Mouse (Mus musculus) liver, embryonic 12.5 days (tissue): ENCODE data around the gene Atxn2l. TPM values are rescaled to one million over a fixed set of nuclear protein-coding genes. Genes with fewer than 3 reads are reported as not detected.
"Not testable (repeated sequence)": the region's sequence is repeated elsewhere in the genome, so short reads cannot be mapped to it uniquely, and the experiment has no call there.

ENCODE experiments used
- ATAC-seq: fragments of 200-750 bp; cut with Nextera tagmentation; 2 replicates; pipeline ENCODE4 v1.8.0; 2017; ENCODE audit warnings: moderate number of reproducible peaks, mild to moderate bottlenecking, moderate library complexity
- H3K27ac ChIP-seq: fragments of 300-500 bp; sonication (generic); 2 replicates; pipeline ENCODE4 v1.5.1; 2016; ENCODE audit warnings: mild to moderate bottlenecking
- H3K27me3 ChIP-seq: fragments of 300-500 bp; sonication (generic); replicated peaks from 2 replicates; pipeline ENCODE4 v1.6.1; 2016; ENCODE audit warnings: mild to moderate bottlenecking, moderate library complexity
- H3K36me3 ChIP-seq: fragments of 300-500 bp; sonication (generic); 2 replicates; pipeline ENCODE4 v1.6.1; 2016; ENCODE audit warnings: mild to moderate bottlenecking, moderate library complexity
- H3K4me1 ChIP-seq: fragments of 300-500 bp; sonication (generic); 2 replicates; pipeline ENCODE4 v1.6.1; 2016
- H3K4me2 ChIP-seq: fragments of 300-500 bp; sonication (generic); 2 replicates; pipeline ENCODE4 v1.6.1; 2016; ENCODE audit warnings: mild to moderate bottlenecking, moderate library complexity
- H3K4me3 ChIP-seq: fragments of 300-500 bp; sonication (generic); 2 replicates; pipeline ENCODE4 v1.5.1; 2016; ENCODE audit warnings: mild to moderate bottlenecking, moderate library complexity
- H3K9ac ChIP-seq: fragments of 300-500 bp; sonication (generic); 2 replicates; pipeline ENCODE4 v1.6.1; 2016; ENCODE audit warnings: mild to moderate bottlenecking, moderate library complexity
- H3K9me3 ChIP-seq: fragments of 300-500 bp; sonication (generic); replicated peaks from 2 replicates; pipeline ENCODE4 v1.6.1; 2016; ENCODE audit warnings: mild to moderate bottlenecking, moderate library complexity
- WGBS: fragments of 180-500 bp; shearing (Covaris S2); methylation state at CpG from one replicate; pipeline ENCODE4 v1.1.7; 2016; ENCODE audit not compliant: insufficient replicate concordance; 5-methylcytosine and 5-hydroxymethylcytosine counted together
- polyA plus RNA-seq: library from polyadenylated mRNA; unstranded; fragments of >200 nt; fragmentation: Nextera tagmentation; extraction: Ambion mirVana; gene quantifications from 2 replicates; pipeline ENCODE4 v1.2.1, GENCODE M21; 2016

Gene Atxn2l
- polyA plus RNA-seq, 1 experiment from 2014 or later: 49.4 TPM

DNA sequence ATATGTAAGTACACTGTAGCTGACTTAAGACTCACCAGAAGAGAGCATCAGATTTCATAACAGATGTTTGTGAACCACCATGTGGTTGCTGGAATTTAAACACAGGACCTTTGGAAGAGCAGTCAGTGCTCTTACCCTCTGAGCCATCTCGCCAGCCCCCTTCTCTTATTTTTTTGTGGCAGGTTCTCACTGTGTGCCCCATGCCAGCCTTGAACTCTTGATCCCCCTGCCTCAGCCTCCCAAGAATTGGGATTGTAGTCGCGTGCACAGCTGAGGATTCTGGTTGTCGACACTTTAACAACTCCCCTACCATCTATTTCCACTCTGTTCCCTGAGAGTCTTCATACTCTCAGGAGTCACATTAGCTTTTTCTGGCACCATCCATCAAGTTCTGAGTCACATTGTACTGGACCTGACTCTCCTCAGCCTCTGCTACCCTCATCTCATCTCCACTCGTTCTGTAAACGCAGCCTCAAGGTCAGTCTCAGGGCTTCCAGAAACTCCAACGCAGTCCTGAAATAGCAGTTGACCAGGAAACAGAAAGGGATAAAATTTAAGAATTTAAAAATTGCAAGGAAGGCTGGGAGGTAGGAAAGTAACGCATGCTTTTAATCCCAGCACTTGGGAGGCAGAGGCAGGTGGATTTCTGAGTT lies 4.0 kb upstream of the Atxn2l start:
- 69% methylated on average over 8 of the region's 8 CpGs for WGBS
- Histone ChIP-seq H3K9ac (no peak overlapping the region), H3K27me3 (0 out of 2 replicates have a peak, but pooled peaks cover 5% of the 10 kb centered on the region), H3K4me3 (no peak overlapping the region), H3K9me3 (no peaks in the 10 kb centered on the region), H3K4me1 (peaks cover 8% of the 10 kb centered on the region), H3K4me2 (no peak overlapping the region), H3K36me3 (no peaks in the 10 kb centered on the region), H3K27ac (no peak overlapping the region)
- ATAC-seq: no peak

DNA sequence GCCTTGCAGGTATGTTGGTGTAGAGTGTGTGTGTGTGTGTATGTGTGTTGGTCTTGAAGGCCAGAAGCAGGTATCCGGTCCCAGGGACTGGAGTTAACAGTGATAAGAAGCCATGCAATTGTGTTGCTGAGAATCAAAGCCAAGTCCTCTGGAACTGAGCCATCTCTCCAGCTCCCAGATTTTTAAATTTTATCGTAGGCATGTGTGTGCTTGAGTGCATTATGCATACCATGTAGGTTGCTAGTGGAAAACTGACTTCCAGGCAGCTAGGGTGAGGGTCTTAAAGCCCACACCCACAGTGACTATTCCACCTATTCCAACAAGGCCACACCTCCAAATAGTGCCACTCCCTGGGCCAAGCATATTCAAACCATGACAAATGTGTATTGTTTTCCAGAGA lies 1.7 kb upstream of the Atxn2l start:
- peaks cover 15% of the 10 kb centered on the region for H3K36me3 ChIP-seq
- H3K9ac ChIP-seq: no peak overlapping the region
- H3K27ac ChIP-seq: no peak overlapping the region
- H3K4me2 ChIP-seq: no peak overlapping the region
- H3K9me3 ChIP-seq: no peaks in the 10 kb centered on the region
- ATAC-seq: no peak
- H3K4me1 ChIP-seq: peaks cover 23% of the 10 kb centered on the region
- WGBS: 84% methylated on average over 2 of the region's 2 CpGs
- H3K4me3 ChIP-seq: no peak overlapping the region
- no peaks in the 10 kb centered on the region for H3K27me3 ChIP-seq

DNA sequence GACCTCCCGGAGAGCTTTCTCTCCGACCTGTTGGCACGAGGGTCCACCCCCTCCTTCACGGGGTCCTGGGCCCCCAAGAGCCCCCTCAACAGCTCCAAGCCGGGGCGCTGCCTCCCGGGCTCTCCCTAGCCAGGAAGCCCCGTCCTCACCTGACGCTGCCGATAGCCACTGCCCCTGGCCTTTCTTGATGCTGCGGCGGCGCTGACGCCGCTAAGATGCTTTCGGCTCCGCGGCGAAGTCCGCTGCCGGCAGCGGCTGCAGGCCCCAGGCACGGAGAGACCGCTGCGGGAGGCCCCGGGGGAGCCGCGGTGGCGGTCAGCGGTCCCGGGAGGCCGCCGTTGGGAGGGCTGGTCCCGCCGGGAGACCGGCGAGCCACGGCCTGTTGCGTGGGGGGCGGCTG lies 486 bp downstream of the Atxn2l start:
- H3K9ac ChIP-seq: peak overlapping the region; percentile 100
- under 1% methylated on average over 40 of the region's 40 CpGs for WGBS
- no peak for ATAC-seq
- H3K36me3 ChIP-seq: peaks cover 36% of the 10 kb centered on the region
- peaks cover 38% of the 10 kb centered on the region for H3K4me1 ChIP-seq
- no peaks in the 10 kb centered on the region for H3K27me3 ChIP-seq
- no peaks in the 10 kb centered on the region for H3K9me3 ChIP-seq
- H3K27ac ChIP-seq: peak overlapping the region; percentile 100
- peak overlapping the region; percentile 100 for H3K4me3 ChIP-seq
- peak overlapping the region; percentile 84 for H3K4me2 ChIP-seq

DNA sequence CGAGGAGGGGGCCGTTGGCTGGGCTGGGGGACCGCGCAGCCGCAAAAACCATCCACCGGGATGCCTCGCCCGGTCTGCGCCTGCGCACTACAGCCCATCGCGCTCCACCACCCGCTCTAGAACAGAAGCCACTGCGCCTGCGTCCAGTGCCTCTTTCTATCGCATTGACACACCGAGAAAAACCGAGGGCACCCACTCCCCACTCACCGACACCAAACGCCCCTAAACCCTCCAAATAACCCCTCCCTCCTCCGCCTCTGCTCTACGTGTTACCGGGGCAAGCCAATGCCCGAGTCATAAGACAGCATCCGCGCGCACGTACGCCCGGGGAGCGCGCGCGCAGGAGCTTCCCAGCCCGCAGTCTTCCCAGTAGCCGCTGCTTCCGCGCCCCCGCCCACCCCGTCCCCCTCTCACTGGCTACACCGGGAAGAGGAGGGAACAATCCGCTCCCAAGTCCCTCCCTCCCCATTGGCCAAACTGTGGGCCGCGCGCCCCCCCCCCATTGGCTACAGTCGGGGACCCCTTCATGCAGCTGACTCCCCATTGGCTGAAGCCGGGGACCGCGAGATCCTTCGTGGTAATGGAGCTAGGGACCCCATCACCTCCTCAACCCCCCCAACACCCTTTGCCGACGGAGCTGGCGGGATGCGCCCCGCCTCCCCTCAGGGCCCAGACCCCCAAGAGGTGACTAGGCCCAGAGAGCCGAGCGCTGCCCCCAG lies 1.1 kb downstream of the Atxn2l start:
- ATAC-seq: peak; percentile 81
- no peaks in the 10 kb centered on the region for H3K27me3 ChIP-seq
- H3K27ac ChIP-seq: peak overlapping the region; percentile 100
- peaks cover 42% of the 10 kb centered on the region for H3K36me3 ChIP-seq
- no peaks in the 10 kb centered on the region for H3K9me3 ChIP-seq
- peaks cover 41% of the 10 kb centered on the region for H3K4me1 ChIP-seq
- under 1% methylated on average over 55 of the region's 57 CpGs for WGBS
- H3K9ac ChIP-seq: peak overlapping the region; percentile 100
- peak overlapping the region; percentile 100 for H3K4me3 ChIP-seq
- peak overlapping the region; percentile 84 for H3K4me2 ChIP-seq

DNA sequence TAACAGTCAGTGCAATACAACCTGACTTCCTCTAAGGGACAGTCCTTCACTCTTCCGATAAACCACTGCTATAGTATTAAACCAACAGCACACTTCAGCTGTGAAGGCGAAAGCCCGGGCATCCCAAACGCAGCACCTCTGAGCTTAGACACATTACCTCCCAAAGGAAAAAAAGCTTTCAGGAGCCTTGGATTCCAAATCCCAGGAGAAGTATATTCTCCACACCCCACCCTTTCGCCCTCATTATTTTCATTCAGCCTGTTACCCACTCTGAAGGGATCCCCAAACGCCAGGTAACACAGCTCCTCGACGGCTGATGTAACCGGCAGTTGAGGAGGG lies 1.6 kb downstream of the Atxn2l start:
- 3% methylated on average over 9 of the region's 9 CpGs for WGBS
- peaks cover 47% of the 10 kb centered on the region for H3K36me3 ChIP-seq

DNA sequence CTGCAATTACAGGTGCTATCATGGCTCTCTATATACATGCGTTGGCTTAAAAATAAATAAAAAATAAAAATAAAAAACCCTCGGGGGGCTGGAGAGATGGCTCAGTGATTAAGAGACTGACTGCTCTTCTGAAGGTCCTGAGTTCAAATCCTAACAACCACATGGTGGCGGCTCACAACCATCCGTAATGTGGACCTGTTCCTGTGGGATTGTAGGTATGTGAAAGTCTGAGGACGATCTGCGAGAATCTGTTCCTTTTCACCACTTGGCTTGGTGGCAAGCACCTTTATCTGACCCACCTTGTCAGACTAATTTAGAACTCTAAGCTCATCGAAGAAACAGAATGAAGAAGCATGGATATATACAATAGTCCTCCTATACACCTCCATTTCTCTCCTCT lies 3.8 kb downstream of the Atxn2l start:
- 91% methylated on average over 7 of the region's 7 CpGs for WGBS
- H3K4me2 ChIP-seq: no peak overlapping the region
- H3K27me3 ChIP-seq: no peaks in the 10 kb centered on the region
- H3K4me3 ChIP-seq: no peak overlapping the region
- H3K9me3 ChIP-seq: no peaks in the 10 kb centered on the region
- peaks cover 49% of the 10 kb centered on the region for H3K4me1 ChIP-seq
- no peak for ATAC-seq
- H3K27ac ChIP-seq: no peak overlapping the region
- H3K36me3 ChIP-seq: peaks cover 70% of the 10 kb centered on the region
- H3K9ac ChIP-seq: no peak overlapping the region

More for the DNA sequence above, 1.6 kb downstream of the Atxn2l start:
- Histone ChIP-seq H3K27me3 (no peaks in the 10 kb centered on the region), H3K4me1 (peaks cover 41% of the 10 kb centered on the region), H3K9me3 (no peaks in the 10 kb centered on the region), H3K4me3 (peak overlapping the region; percentile 100), H3K4me2 (peak overlapping the region; percentile 84), H3K9ac (peak overlapping the region; percentile 100), H3K27ac (peak overlapping the region; percentile 100)
- no peak for ATAC-seq

DNA sequence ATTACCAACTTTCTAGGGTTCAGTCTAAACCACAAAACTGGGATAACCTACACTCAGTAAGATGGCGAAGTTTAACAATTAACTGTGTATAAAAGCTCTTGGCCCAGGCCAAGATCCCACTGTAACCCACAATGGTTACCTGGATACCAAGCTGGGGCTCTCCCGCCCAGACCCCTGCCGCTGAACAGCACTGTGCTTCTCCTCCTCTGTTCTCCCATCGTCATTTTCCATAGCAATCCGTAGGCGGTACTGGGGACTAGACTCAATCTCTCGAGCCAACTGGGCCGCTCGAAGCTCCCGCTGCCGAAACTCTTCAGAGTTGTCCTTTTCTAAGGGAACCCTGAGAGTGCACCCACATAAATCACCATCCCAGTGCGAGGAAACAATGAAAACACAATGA lies 5.3 kb downstream of the Atxn2l start:
- Histone ChIP-seq H3K4me3 (no peak overlapping the region), H3K27ac (no peak overlapping the region), H3K27me3 (no peaks in the 10 kb centered on the region), H3K36me3 (peaks cover 84% of the 10 kb centered on the region), H3K4me2 (no peak overlapping the region), H3K4me1 (peaks cover 55% of the 10 kb centered on the region), H3K9ac (no peak overlapping the region), H3K9me3 (no peaks in the 10 kb centered on the region)
- no peak for ATAC-seq
- WGBS: 94% methylated on average over 12 of the region's 12 CpGs

DNA sequence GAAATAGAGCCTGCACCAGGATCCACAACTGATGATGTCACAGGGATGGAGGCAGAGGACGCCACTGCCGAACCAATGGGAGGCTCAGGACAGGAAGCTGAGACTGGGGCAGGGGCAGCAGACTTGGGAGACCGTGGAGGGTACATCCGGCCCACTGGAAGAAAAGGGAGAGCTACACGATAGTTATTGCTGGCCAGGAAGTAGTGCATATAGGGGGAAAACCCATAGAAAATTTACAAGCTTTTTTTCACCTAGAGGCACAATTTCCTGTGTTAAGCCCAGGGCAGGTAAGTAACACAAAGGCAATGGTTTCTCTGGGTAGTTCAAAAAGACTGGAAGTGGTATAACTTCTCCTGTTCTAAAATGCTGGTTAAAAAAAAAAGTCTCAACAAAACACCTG lies 6.8 kb downstream of the Atxn2l start:
- Histone ChIP-seq H3K4me1 (peaks cover 67% of the 10 kb centered on the region), H3K27ac (no peak overlapping the region), H3K27me3 (no peaks in the 10 kb centered on the region), H3K4me2 (no peak overlapping the region), H3K9me3 (no peaks in the 10 kb centered on the region), H3K9ac (no peak overlapping the region), H3K36me3 (peaks cover 99% of the 10 kb centered on the region), H3K4me3 (no peak overlapping the region)
- 85% methylated on average over 5 of the region's 5 CpGs for WGBS
- ATAC-seq: no peak

DNA sequence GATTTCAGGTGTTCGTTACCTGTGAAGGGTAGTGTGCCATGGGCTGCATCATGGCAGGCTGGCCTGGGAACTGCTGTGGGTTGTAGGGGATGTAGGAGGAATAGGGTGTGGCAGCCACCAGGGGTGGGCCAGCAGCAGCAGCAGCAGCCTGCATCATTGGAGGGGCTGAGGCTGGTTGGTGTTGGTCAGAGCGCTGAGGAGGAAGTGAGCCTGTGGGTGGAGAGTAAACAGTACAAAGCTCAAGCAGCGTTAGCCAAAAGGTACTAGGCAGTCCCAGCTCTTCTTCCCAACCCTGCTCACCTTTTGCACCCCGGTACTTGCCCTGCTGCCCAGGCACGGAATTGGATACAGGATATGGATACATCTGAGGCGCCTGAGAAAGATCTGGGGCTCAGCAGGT lies 9.1 kb downstream of the Atxn2l start:
- peaks cover 44% of the 10 kb centered on the region for H3K4me1 ChIP-seq
- no peak overlapping the region for H3K4me2 ChIP-seq
- peak; percentile 55 for ATAC-seq
- peaks cover 100% of the 10 kb centered on the region for H3K36me3 ChIP-seq
- no peak overlapping the region for H3K9ac ChIP-seq
- H3K9me3 ChIP-seq: no peaks in the 10 kb centered on the region
- 77% methylated on average over 6 of the region's 6 CpGs for WGBS
- peak overlapping the region; percentile 30; the same call in 1 of the 2 replicates for H3K27ac ChIP-seq
- no peaks in the 10 kb centered on the region for H3K27me3 ChIP-seq
- no peak overlapping the region for H3K4me3 ChIP-seq

DNA sequence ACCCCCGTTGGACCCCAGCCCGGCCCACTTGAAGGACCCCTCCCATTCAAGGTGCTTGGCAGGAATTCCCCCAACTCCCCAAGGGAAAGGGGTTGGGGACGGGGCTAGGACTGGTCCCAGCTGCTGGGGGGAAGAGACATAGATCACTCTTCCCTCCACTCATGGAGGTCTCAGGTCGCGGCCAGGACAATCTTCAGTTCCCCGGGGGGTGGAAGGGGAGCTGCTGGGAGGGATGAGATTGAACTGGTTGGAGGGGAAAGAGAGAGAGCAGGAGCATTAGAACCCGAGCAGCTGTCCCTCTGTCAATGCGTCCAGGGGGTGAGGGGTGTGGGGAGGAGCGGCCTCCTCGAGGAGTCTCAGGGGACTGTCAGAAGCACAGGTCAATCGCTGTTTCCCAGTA lies 11.3 kb downstream of the Atxn2l start:
- Histone ChIP-seq H3K9ac (no peak overlapping the region), H3K4me2 (no peak overlapping the region), H3K4me3 (no peak overlapping the region), H3K4me1 (peaks cover 45% of the 10 kb centered on the region), H3K36me3 (peaks cover 85% of the 10 kb centered on the region), H3K27me3 (no peaks in the 10 kb centered on the region), H3K9me3 (no peaks in the 10 kb centered on the region), H3K27ac (0 out of 2 replicates have a peak overlapping the region, but pooled peaks have one; percentile 14)
- no peak for ATAC-seq
- WGBS: 73% methylated on average over 11 of the region's 11 CpGs

DNA sequence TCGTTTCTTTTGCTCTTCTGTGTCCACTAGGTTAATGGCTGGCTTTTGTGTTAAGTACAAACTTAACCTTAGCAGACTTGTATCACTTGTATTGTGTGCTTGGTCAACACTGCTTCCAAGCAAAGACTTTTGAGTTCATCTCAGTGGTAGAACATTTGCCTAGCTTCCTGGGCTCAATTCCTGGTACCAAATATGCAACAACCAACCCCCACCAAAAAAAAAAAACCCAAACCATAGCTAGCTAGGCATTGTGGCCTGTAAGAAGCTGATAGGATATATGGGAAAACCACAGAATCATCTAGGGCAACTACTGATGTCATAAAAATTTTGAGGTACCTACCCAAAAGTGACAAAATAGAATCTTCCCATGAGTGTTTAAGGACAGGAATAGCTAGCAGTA lies 12.2 kb downstream of the Atxn2l start:
- H3K4me1 ChIP-seq: peaks cover 50% of the 10 kb centered on the region
- no peaks in the 10 kb centered on the region for H3K27me3 ChIP-seq
- H3K9me3 ChIP-seq: no peaks in the 10 kb centered on the region
- no peak for ATAC-seq
- peaks cover 76% of the 10 kb centered on the region for H3K36me3 ChIP-seq
- no peak overlapping the region for H3K9ac ChIP-seq
- H3K27ac ChIP-seq: no peak overlapping the region
- 63% methylated on average over 1 of the region's 1 CpGs for whole genome bisulfite sequencing
- no peak overlapping the region for H3K4me2 ChIP-seq
- H3K4me3 ChIP-seq: no peak overlapping the region

DNA sequence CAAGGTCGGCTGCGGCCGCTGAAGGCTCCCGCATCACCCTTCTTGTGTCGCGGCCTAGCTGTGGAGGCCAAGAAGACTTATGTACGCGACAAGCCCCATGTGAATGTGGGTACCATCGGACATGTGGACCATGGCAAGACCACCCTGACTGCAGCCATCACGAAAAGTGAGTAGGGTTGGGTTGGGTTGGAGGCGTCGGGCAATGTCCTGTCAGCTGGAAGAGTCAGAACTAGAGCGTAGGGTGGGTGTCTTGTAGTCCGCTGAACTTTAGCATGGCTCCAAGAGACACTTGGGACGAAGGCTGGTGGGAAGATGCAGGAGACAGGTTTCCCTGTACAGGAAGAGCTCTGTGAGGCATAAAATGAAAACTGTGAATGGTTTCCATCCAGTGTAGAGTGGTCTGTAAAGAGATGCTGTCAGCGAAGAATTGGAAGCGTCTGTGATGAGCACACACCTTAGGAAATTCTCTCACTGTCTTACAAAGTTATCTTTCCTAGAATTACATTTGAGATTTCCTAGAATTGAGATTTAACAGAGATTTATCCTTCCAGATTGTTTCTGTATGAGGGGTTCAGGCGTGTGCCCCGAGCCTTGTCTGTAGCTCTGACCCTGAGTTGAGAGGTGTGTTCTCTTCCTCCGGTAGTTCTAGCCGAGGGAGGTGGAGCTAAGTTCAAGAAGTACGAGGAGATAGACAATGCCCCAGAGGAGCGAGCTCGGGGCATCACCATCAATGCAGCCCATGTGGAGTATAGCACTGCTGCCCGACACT lies 15.4 kb downstream of the Atxn2l start:
- peak overlapping the region; percentile 83 for H3K27ac ChIP-seq
- peak overlapping the region; percentile 79 for H3K4me2 ChIP-seq
- H3K27me3 ChIP-seq, H3K9me3 ChIP-seq: not testable (repeated sequence)
- peaks cover 44% of the 10 kb centered on the region for H3K36me3 ChIP-seq
- peaks cover 32% of the 10 kb centered on the region for H3K4me1 ChIP-seq
- ATAC-seq: peak; percentile 8
- WGBS: 6% methylated on average over 25 of the region's 25 CpGs
- H3K9ac ChIP-seq: peak overlapping the region; percentile 81
- H3K4me3 ChIP-seq: peak overlapping the region; percentile 81
